Mouse (Mus musculus) liver, embryonic 14.5 days (tissue): Measurements from ENCODE around the gene Abraxas1. TPM values are rescaled to one million over a fixed set of nuclear protein-coding genes. Genes with fewer than 3 reads are reported as not detected.

Experiments
- ATAC-seq: fragments of 200-750 bp; cut with Nextera tagmentation; 2 replicates; pipeline ENCODE4 v1.8.0; 2017; ENCODE audit warnings: moderate number of reproducible peaks, mild to moderate bottlenecking, moderate library complexity; ENCODE audit not compliant: insufficient read depth
- DNase-seq, 3 experiments: peaks; one replicate each; pipeline ENCODE4 v3.0.0-alpha.2; 2012 to 2013; ENCODE audit warnings: low read depth in 3 of 3, low spot score in 3 of 3
- H3K27ac ChIP-seq: fragments of 300-500 bp; sonication (generic); 2 replicates; pipeline ENCODE4 v1.5.1; 2014; ENCODE audit warnings: moderate library complexity, mild to moderate bottlenecking, control low read depth, inconsistent platforms
- H3K27me3 ChIP-seq: fragments of 300-500 bp; sonication (generic); 2 replicates; pipeline ENCODE4 v1.6.1; 2014; ENCODE audit warnings: mild to moderate bottlenecking, low read length, moderate library complexity; ENCODE audit not compliant: control insufficient read depth, insufficient read depth
- H3K36me3 ChIP-seq: fragments of 300-500 bp; sonication (generic); replicated peaks from 2 replicates; pipeline ENCODE4 v1.6.1; 2014; ENCODE audit warnings: low read depth; ENCODE audit not compliant: control insufficient read depth, insufficient read depth
- H3K4me1 ChIP-seq, 2 experiments: fragments of 200-500 bp in 1 of 2; fragments of 300-500 bp in 1 of 2; sonication (generic) in 1 of 2; replicated peaks; 2 replicates each; pipeline ENCODE4 v1.6.1; 2012 to 2014; ENCODE audit warnings: antibody characterized with exemption in 1 of 2, inconsistent platforms in 1 of 2, low read length in 1 of 2; ENCODE audit not compliant: control insufficient read depth in 2 of 2, insufficient read depth in 2 of 2
- H3K4me2 ChIP-seq: fragments of 300-500 bp; sonication (generic); 2 replicates; pipeline ENCODE4 v1.6.1; 2014; ENCODE audit warnings: low read depth, mild to moderate bottlenecking, control low read depth, moderate library complexity
- H3K4me3 ChIP-seq, 2 experiments: fragments of 200-500 bp in 1 of 2; fragments of 300-500 bp in 1 of 2; sonication (generic) in 1 of 2; 2 replicates each; pipeline ENCODE4 v1.5.1; 2012 to 2014; ENCODE audit warnings: low read depth in 2 of 2, low read length in 2 of 2, mild to moderate bottlenecking in 2 of 2, control low read depth in 1 of 2, inconsistent platforms in 1 of 2, moderate library complexity in 1 of 2; ENCODE audit not compliant: insufficient read depth in 1 of 2
- H3K9ac ChIP-seq: fragments of 300-500 bp; sonication (generic); replicated peaks from 2 replicates; pipeline ENCODE4 v1.6.1; 2014; ENCODE audit warnings: mild to moderate bottlenecking, control low read depth, moderate library complexity
- H3K9me3 ChIP-seq: fragments of 300-500 bp; sonication (generic); 2 replicates; pipeline ENCODE4 v1.6.1; 2016; ENCODE audit warnings: low read length, mixed read lengths; ENCODE audit not compliant: control insufficient read depth
- CTCF ChIP-seq: IDR thresholded peaks from 2 replicates; pipeline ENCODE4 v1.5.1; 2016; ENCODE audit warnings: antibody characterized with exemption, low read depth, control low read depth
- EP300 ChIP-seq: IDR thresholded peaks from 2 replicates; pipeline ENCODE4 v1.6.1; 2016; ENCODE audit warnings: antibody characterized with exemption, low read depth
- WGBS: fragments of 180-500 bp; shearing (Covaris S2); extraction: QIAGEN DNeasy Blood & Tissue Kit; methylation state at CpG from one replicate; pipeline ENCODE4 v1.1.7; 2014; ENCODE audit not compliant: insufficient replicate concordance; 5-methylcytosine and 5-hydroxymethylcytosine counted together
- polyA plus RNA-seq, 2 experiments: library from polyadenylated mRNA; depleted of rRNA in 1 of 2; stranded (reverse) in 1 of 2; unstranded in 1 of 2; fragments of >200 nt; fragmentation: Nextera tagmentation in 1 of 2; extraction: Ambion mirVana in 1 of 2; gene quantifications; 2 replicates each; pipeline versions ENCODE4 v1.2.1 to v1.2.3; 2012 to 2014

The Abraxas1 gene
- polyA plus RNA-seq, 2 experiments, result 10.4 to 11.5 TPM

- WGBS, result 47% methylated on average over 7 of the region's 7 CpGs
- DNase-seq (no peak), ATAC-seq (no peak)
- no peak overlapping the region for H3K4me3 ChIP-seq
- no peak overlapping the region for H3K9ac ChIP-seq
- H3K4me2 ChIP-seq, result no peak overlapping the region
- no peak for TF ChIP-seq CTCF
- no peak for TF ChIP-seq EP300
- H3K27me3 ChIP-seq, result no peaks in the 10 kb centered on the region
- no peak overlapping the region for H3K27ac ChIP-seq
- H3K36me3 ChIP-seq, result no peaks in the 10 kb centered on the region
- H3K4me1 ChIP-seq, result no peaks in the 10 kb centered on the region
- no peaks in the 10 kb centered on the region for H3K9me3 ChIP-seq
Measured at GRCm38 (mm10) chr5:100826531-100826930, 5.8 kb upstream of the Abraxas1 start.

- no peak overlapping the region for H3K27ac ChIP-seq
- no peak overlapping the region for H3K4me2 ChIP-seq
- no peak overlapping the region for H3K9ac ChIP-seq
- H3K4me3 ChIP-seq, result no peak overlapping the region
- no peaks in the 10 kb centered on the region for H3K27me3 ChIP-seq
- WGBS, result 20% methylated on average over 2 of the region's 2 CpGs
- ATAC-seq (no peak), DNase-seq (no peak)
- no peaks in the 10 kb centered on the region for H3K9me3 ChIP-seq
- no peaks in the 10 kb centered on the region for H3K36me3 ChIP-seq
- no peaks in the 10 kb centered on the region for H3K4me1 ChIP-seq
- TF ChIP-seq EP300 (no peak), CTCF (peak; percentile 43; the same call in 1 of the 2 replicates)
Measured at GRCm38 (mm10) chr5:100825975-100826374, 5.2 kb upstream of the Abraxas1 start.

GRCm38 (mm10) chr5:100822826-100823225 is 2.1 kb upstream of the Abraxas1 start:
- TF ChIP-seq CTCF (no peak), EP300 (no peak)
- H3K9ac ChIP-seq, result no peak overlapping the region
- WGBS, result 50% methylated on average over 7 of the region's 7 CpGs
- H3K9me3 ChIP-seq, result no peaks in the 10 kb centered on the region
- H3K4me1 ChIP-seq, result peaks cover 3 to 8% of the 10 kb centered on the region in 2 experiments
- DNase-seq (no peak), ATAC-seq (no peak)
- H3K27me3 ChIP-seq, result no peaks in the 10 kb centered on the region
- H3K27ac ChIP-seq, result no peak overlapping the region
- no peaks in the 10 kb centered on the region for H3K36me3 ChIP-seq
- H3K4me2 ChIP-seq, result no peak overlapping the region
- no peak overlapping the region for H3K4me3 ChIP-seq

- H3K4me3 ChIP-seq, result peak overlapping the region in 1 of 2 experiments; percentile 93; a peak in 2 of 4 replicates
- ATAC-seq, result no peak
- H3K9ac ChIP-seq, result no peak overlapping the region; the same call in 1 of the 2 replicates
Measured at GRCm38 (mm10) chr5:100821375-100821774, 610 bp upstream of the Abraxas1 start.

GRCm38 (mm10) chr5:100819568-100820480 is 941 bp downstream of the Abraxas1 start:
- peak; percentile 60 for TF ChIP-seq CTCF
- TF ChIP-seq EP300, result no peak
- Histone ChIP-seq H3K27me3 (no peaks in the 10 kb centered on the region), H3K4me2 (peak overlapping the region; percentile 73), H3K36me3 (peaks cover 2% of the 10 kb centered on the region; the same call in 1 of the 2 replicates), H3K27ac (peak overlapping the region; percentile 73), H3K9me3 (no peaks in the 10 kb centered on the region), H3K9ac (peak overlapping the region; percentile 85), H3K4me1 (peaks cover 3 to 8% of the 10 kb centered on the region in 2 experiments), H3K4me3 (peak overlapping the region; percentile 79 to 93)
- WGBS, result 22% methylated on average over 16 of the region's 16 CpGs
- ATAC-seq, result peak; percentile 33
- DNase-seq, result peak in 1 of 3 experiments; percentile 31

More at GRCm38 (mm10) chr5:100821375-100821774, 610 bp upstream of the Abraxas1 start:
- Histone ChIP-seq H3K9me3 (no peaks in the 10 kb centered on the region), H3K27me3 (no peaks in the 10 kb centered on the region), H3K4me2 (peak overlapping the region; percentile 73), H3K4me1 (peaks cover 3 to 8% of the 10 kb centered on the region in 2 experiments), H3K36me3 (peaks cover under 1% of the 10 kb centered on the region; the same call in 1 of the 2 replicates), H3K27ac (no peak overlapping the region)
- 66% methylated on average over 8 of the region's 8 CpGs for WGBS
- no peak for TF ChIP-seq CTCF
- TF ChIP-seq EP300, result no peak
- no peak for DNase-seq
